Mouse (Mus musculus): Measurements from ENCODE around the gene Doc2a. TPM values are rescaled to one million over a fixed set of nuclear protein-coding genes. Genes with fewer than 3 reads are reported as not detected.

Doc2a gene
- polyA plus RNA-seq, 1 experiment from 2014 or later, result 1.5 TPM

DNA sequence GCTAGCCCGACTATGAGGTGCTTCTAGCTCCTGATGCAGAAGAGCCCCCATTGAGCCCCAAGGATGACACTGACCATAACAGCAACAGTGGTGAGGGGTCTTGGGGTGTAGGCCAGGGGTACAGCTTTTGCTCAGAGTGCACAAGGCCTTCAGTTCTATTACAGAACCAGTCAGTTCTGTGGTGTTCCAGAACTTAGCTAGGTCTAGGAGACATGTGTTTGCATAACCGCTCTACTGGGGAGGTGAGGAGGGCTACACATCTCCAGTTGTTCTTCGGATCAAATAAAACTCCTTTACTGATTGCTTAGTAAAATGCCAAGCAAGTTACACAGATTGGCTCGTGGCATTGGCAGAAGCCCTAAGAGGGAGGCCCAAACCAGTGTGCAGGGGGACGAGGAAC, 15.7 kb upstream of the Doc2a start, which contains the start of gene 4930451I11Rik:
Gene 4930451I11Rik (minus strand): TSS at position 101 of the 400 bp plus-strand sequence.
- H3K27me3 ChIP-seq, result peaks cover 20% of the 10 kb centered on the region
- H3K9me3 ChIP-seq, result no peaks in the 10 kb centered on the region
- H3K27ac ChIP-seq, result no peak within 1 kb of the TSS
- peak within 1 kb of the TSS; percentile 15 for H3K4me3 ChIP-seq
- WGBS, result 58% methylated on average over 5 of the region's 5 CpGs
- peak within 1 kb of the TSS; percentile 53 for H3K4me2 ChIP-seq (replicated peaks)
- peaks cover 6% of the 10 kb centered on the region; the same call in 1 of the 2 replicates for H3K4me1 ChIP-seq
- no peak for ATAC-seq (ENCODE audit: low FRiP score, low read depth)
- no peaks in the 10 kb centered on the region for H3K36me3 ChIP-seq
- no peak within 1 kb of the TSS for H3K9ac ChIP-seq

DNA sequence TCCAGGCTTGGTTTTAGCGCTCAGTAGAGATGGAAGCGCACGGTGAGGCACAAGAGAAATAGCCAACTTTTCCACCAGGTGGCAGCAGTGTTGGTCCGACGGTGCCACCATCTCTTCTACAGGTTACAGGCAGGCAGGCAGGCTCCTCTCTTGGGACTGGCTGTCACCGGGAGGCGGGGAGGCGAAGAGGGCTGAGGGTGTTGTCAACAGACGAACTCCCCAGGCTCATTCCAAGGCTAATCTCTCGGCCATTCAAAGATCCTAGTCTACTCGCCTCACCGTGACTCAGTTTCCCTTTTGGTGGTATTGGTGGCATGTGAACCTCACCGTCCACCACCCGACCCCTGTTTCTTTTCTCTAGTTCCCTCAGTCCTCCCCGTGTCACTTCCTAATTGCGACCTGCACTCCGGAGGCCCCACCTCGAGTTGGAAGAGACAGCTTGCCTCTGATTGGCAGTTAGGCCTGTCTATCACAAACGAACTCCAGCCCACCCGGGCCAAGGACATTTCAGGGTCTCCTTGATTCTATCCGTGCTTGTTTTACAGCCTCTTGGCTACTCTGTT, 15.1 kb upstream of the Doc2a start:
- WGBS, result 1% methylated on average over 21 of the region's 21 CpGs
- H3K27ac ChIP-seq, result no peak overlapping the region
- no peaks in the 10 kb centered on the region for H3K36me3 ChIP-seq
- peak overlapping the region; percentile 15 for H3K4me3 ChIP-seq
- peak overlapping the region; percentile 53 for H3K4me2 ChIP-seq (replicated peaks)
- no peaks in the 10 kb centered on the region for H3K9me3 ChIP-seq
- H3K27me3 ChIP-seq, result peaks cover 20% of the 10 kb centered on the region
- peak; percentile 51; the same call in 1 of the 2 replicates for ATAC-seq (ENCODE audit: low FRiP score, low read depth)
- H3K9ac ChIP-seq, result no peak overlapping the region
- peaks cover 6% of the 10 kb centered on the region; the same call in 1 of the 2 replicates for H3K4me1 ChIP-seq

DNA sequence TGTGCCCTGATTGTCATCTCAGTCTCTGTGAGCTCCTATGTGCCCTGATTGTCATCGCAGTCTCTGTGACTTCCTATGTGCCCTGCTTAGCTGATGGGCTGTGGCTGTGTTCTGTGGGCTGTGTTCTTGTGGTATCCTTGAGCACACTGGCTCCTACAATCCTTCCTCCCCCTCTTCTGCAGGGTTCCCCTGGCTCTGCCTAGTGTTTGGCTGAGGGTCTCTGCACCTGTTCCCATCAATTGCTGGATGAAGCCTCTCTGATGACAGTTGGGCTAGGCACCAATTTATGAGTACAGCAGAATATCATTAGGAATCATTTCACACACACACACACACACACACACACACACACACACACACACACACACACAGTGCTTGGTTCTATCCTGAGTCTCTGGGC, 13.9 kb upstream of the Doc2a start:
- no peak for ATAC-seq (ENCODE audit: low FRiP score, low read depth)

DNA sequence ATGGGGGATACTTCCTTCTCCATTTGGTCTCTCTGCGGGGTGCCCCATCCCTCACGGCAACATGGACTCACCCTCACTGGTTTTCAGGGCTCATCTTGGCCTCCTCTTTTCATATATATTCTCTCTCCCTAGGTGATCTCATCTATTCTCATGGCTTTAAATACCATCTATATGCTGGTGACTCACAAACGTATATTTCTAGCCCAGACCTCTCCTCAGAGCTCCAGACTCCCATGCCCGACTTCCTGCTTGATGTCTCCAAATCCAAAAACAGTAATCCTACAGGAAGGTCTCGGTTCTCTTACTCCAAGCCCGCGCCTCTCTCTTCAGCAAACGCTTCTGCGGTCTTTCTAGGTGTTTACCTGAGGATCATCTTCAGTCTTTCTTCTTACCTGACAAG, 3.9 kb upstream of the Doc2a start:
- Histone ChIP-seq H3K9me3 (no peaks in the 10 kb centered on the region), H3K4me1 (peaks cover 12% of the 10 kb centered on the region), H3K27me3 (peaks cover 16% of the 10 kb centered on the region), H3K36me3 (no peaks in the 10 kb centered on the region), H3K4me3 (no peak overlapping the region), H3K27ac (no peak overlapping the region), H3K4me2 (replicated peaks) (no peak overlapping the region), H3K9ac (no peak overlapping the region)
- 80% methylated on average over 9 of the region's 9 CpGs for WGBS
- ATAC-seq (ENCODE audit: low FRiP score, low read depth), result no peak

More for the DNA sequence above, 13.9 kb upstream of the Doc2a start:
- H3K27ac ChIP-seq, result no peak overlapping the region
- no peak overlapping the region for H3K4me2 ChIP-seq (replicated peaks)
- H3K9me3 ChIP-seq, result no peaks in the 10 kb centered on the region
- H3K9ac ChIP-seq, result no peak overlapping the region
- peaks cover 20% of the 10 kb centered on the region for H3K27me3 ChIP-seq
- 95% methylated on average over 1 of the region's 1 CpGs for WGBS
- H3K4me3 ChIP-seq, result no peak overlapping the region
- H3K4me1 ChIP-seq, result peaks cover 6% of the 10 kb centered on the region; the same call in 1 of the 2 replicates
- no peaks in the 10 kb centered on the region for H3K36me3 ChIP-seq

DNA sequence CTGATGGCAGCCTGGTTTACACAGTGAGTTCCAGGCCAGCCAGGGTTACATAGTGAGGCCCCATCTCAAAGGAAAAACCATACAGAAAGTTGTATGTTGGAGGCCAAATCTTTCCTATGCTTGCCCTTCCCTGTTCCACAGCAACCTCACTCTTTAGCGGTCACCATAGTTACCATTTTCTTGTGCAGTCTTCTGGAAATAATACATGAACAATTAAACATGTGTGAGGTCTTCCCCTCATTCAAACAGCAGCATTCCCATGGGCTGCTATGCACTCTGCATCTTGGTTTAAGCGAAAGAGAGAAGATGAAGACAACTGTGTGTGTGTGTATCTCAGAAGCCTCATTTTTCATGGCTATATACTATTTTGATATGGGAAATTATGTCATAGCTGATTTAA, 1.7 kb upstream of the Doc2a start:
- 92% methylated on average over 2 of the region's 2 CpGs for WGBS
- no peak overlapping the region for H3K9ac ChIP-seq
- ATAC-seq (ENCODE audit: low FRiP score, low read depth), result no peak
- no peak overlapping the region for H3K4me3 ChIP-seq
- H3K27me3 ChIP-seq, result peaks cover 38% of the 10 kb centered on the region
- H3K9me3 ChIP-seq, result no peaks in the 10 kb centered on the region
- H3K36me3 ChIP-seq, result no peaks in the 10 kb centered on the region
- peaks cover 20% of the 10 kb centered on the region for H3K4me1 ChIP-seq
- no peak overlapping the region for H3K4me2 ChIP-seq (replicated peaks)
- no peak overlapping the region for H3K27ac ChIP-seq

DNA sequence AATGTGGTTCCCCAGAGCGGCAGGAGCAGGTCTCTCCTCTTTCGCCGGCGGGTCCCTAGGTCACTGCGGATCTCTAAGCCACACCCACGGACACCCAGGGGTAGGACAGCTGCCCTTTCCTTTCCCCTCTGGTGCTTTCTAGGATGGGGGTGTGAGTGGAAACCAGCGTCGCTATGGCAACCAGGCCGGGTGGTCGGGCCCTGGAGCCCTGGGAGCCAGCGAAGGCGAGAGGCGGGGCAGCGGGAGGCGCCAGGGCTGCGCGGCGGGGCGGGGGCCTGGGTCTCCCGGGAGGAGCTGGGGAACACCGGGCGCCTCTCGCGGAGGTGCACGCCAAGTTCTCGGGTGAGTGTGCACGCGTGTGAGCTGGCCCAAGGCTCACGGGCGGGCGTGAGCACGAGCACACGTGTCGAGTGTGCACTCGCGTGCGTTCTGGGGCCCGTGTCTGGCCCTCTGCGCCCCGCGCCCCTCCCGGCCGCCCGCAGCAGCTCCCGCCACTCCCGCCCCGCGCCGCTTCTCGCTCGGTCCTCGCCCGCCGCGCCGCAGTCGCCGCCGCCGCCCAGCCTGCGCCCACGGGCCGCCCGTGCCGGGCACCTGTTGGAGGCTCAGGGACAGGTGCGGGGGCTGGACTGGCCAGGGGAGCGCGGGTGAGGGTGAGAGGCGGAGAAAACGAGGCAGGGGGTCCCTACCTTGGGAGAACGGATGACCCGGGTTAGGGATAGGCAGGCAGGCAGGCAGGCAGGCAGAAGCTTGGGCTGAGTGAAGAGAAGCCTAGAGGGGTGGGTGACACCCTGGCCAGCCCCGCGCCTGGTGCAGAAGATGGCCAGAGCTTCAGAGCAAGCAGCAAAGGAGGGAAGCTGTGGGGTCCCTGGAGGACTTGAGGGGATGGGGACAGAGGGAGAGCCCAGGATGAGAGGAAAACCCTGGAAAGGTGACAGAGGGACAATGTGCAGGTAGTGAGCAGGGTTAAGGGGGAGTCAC, 494 bp downstream of the Doc2a start:
- Histone ChIP-seq H3K4me2 (replicated peaks) (peak overlapping the region; percentile 99), H3K27me3 (peaks cover 46% of the 10 kb centered on the region), H3K27ac (no peak overlapping the region), H3K9ac (peak overlapping the region; percentile 70), H3K4me1 (peaks cover 20% of the 10 kb centered on the region), H3K4me3 (peak overlapping the region; percentile 59), H3K9me3 (no peaks in the 10 kb centered on the region), H3K36me3 (peaks cover 12% of the 10 kb centered on the region)
- ATAC-seq (ENCODE audit: low FRiP score, low read depth), result peak; percentile 49; the same call in 1 of the 2 replicates
- 1% methylated on average over 54 of the region's 74 CpGs for WGBS

DNA sequence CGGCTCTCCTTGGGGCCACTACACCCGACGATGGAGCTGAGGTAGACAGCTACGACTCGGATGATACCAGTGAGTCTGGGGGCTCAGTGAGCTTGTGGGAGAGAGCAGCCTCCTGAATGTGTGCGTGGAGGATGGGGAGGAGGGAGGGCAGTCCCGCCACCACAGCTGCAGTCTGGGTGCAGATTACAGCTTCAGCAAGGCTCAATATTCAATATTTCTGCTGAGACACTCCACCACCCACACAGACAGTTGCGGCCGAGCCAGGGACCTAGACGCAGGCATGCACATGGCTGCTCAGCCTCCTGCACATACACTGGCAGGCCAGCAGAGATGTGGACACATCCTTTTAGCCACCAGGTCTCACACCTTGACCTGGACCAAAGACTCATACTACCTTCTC, 1.6 kb downstream of the Doc2a start:
- Histone ChIP-seq H3K27me3 (peaks cover 46% of the 10 kb centered on the region), H3K4me1 (peaks cover 20% of the 10 kb centered on the region), H3K9me3 (no peaks in the 10 kb centered on the region), H3K4me2 (replicated peaks) (peak overlapping the region; percentile 99), H3K36me3 (peaks cover 23% of the 10 kb centered on the region), H3K4me3 (peak overlapping the region; percentile 59), H3K9ac (peak overlapping the region; percentile 70), H3K27ac (no peak overlapping the region)
- no peak for ATAC-seq (ENCODE audit: low FRiP score, low read depth)
- 20% methylated on average over 10 of the region's 10 CpGs for WGBS

DNA sequence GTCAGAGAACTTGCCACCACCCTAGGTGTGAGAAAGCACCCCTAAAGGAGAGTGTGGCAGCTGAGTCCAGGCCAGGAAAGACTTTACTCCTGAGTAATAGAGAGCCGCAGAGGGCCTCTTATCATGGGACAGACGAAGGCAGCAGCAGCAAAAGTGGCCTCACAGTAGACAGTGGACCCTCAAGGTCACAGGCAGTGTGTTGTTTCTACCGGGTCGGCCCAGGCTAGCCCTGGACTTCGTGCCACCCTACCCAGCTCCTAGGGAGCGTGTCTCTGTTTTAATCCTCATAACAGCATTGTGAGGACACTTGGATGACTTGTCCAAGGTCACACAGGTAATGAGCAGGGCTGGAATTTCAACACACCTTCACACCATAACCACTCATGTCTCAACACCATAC, 2.9 kb downstream of the Doc2a start:
- H3K27me3 ChIP-seq, result peaks cover 46% of the 10 kb centered on the region
- 85% methylated on average over 6 of the region's 6 CpGs for WGBS
- no peak overlapping the region for H3K9ac ChIP-seq
- no peaks in the 10 kb centered on the region for H3K9me3 ChIP-seq
- no peak overlapping the region for H3K27ac ChIP-seq
- no peak overlapping the region for H3K4me2 ChIP-seq (replicated peaks)
- peaks cover 37% of the 10 kb centered on the region for H3K36me3 ChIP-seq
- H3K4me3 ChIP-seq, result no peak overlapping the region
- ATAC-seq (ENCODE audit: low FRiP score, low read depth), result no peak
- H3K4me1 ChIP-seq, result peaks cover 20% of the 10 kb centered on the region

DNA sequence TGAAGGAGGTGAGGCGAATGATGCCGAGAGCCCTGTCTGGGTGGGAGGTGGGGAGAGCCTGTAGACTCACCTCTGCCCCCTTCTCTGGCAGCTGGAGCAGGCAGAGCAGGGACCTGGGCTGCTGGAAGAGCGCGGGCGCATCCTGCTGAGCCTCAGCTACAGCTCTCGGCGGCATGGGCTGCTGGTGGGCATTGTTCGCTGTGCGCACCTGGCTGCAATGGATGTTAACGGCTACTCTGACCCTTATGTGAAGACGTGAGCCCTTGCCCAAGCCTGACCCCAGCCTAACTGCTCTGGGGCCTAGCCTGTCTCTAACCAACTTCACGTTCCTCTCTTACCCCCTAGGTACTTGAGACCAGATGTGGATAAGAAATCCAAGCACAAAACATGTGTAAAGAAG, 4.0 kb downstream of the Doc2a start:
- Histone ChIP-seq H3K9ac (no peak overlapping the region; the same call in 1 of the 2 replicates), H3K27me3 (peaks cover 46% of the 10 kb centered on the region), H3K4me1 (peaks cover 20% of the 10 kb centered on the region)

DNA sequence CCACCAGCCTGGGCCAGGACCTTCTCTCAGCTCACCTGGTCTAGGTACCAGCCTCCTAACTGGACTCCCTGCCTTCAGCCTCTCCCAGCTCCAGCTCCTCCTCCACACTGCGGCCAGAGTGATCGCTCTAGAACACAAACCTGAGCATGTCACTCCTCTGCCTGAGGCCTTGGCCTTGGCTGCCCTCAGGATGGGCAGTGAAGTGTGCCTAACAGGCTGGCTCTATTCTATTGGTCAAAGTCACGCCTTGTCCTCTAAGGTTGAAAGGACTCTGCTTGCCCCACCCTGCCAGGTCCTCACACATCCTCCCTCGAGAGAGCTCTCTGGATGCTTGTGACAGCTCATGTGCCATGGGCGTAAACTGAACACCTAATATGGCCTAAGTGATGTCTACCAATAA, 6.2 kb downstream of the Doc2a start:
- H3K27ac ChIP-seq, result no peak overlapping the region

More for the DNA sequence above, 4.0 kb downstream of the Doc2a start:
- Histone ChIP-seq H3K4me3 (no peak overlapping the region), H3K9me3 (no peaks in the 10 kb centered on the region), H3K27ac (no peak overlapping the region), H3K4me2 (replicated peaks) (no peak overlapping the region), H3K36me3 (peaks cover 47% of the 10 kb centered on the region)
- no peak for ATAC-seq (ENCODE audit: low FRiP score, low read depth)
- 37% methylated on average over 12 of the region's 12 CpGs for WGBS

DNA sequence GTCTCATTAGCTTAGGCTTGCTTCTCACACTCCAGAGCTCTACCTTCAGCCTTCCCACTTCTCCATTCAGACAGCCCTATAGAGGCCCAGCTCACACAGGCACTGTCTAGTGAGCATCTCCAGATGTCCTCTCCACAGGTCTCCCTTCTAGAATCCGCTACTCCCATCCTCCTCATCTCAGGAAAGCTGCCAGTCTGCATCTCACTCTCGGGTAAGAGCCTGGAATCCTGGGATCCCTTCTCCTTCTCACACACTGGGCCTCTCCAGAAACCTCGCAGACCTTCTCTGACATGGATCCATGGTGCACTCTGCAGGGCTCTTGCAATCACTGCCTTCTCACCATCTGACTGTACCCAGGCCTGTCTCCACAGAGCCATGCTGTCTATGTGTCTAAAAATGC, 8.4 kb downstream of the Doc2a start:
- WGBS, result 86% methylated on average over 3 of the region's 3 CpGs
- Histone ChIP-seq H3K4me1 (peaks cover 2% of the 10 kb centered on the region), H3K9me3 (no peaks in the 10 kb centered on the region), H3K9ac (no peak overlapping the region), H3K36me3 (peaks cover 84% of the 10 kb centered on the region), H3K27ac (no peak overlapping the region), H3K27me3 (peaks cover 7% of the 10 kb centered on the region), H3K4me3 (no peak overlapping the region), H3K4me2 (replicated peaks) (no peak overlapping the region)
- ATAC-seq (ENCODE audit: low FRiP score, low read depth), result no peak

More for the DNA sequence above, 6.2 kb downstream of the Doc2a start:
- Histone ChIP-seq H3K4me1 (peaks cover 6% of the 10 kb centered on the region), H3K9me3 (no peaks in the 10 kb centered on the region), H3K4me2 (replicated peaks) (no peak overlapping the region), H3K27me3 (peaks cover 28% of the 10 kb centered on the region), H3K36me3 (peaks cover 70% of the 10 kb centered on the region), H3K9ac (no peak overlapping the region), H3K4me3 (no peak overlapping the region)
- ATAC-seq (ENCODE audit: low FRiP score, low read depth), result no peak
- 95% methylated on average over 5 of the region's 5 CpGs for WGBS

DNA sequence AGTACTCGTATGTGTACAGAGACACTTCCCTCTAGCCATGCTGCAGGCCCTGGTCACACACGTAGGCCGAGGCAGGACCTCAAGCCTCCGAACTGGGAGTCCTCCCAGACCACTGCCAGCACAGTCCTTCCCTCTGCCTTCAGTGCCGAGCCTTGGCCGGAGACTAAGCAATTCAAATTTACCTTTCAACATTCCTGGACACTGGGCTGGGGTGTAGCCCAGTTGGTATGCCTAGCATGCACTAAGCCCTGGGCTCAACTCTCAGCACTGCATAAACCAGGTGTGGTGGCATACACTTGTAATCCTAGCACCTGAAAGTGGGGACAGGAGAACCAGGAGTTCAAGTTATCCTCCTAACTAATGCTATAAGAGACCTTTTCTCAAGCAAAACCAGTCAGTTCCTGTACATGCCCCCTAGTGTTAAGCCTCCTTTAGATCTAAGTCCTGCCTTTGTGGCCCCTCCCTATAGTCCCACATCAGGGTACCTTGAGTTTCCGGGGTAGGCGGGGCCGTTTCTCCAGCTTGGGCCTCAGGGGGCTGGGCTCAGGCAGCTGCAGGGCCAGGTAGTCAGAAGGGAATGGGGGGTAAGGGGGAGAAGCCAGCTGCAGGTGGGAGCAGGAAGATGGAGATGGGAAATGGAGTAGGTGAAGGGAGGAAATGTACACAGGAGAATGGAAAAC, 9.7 kb downstream of the Doc2a start:
- H3K4me3 ChIP-seq, result no peak overlapping the region
- 72% methylated on average over 9 of the region's 9 CpGs for WGBS
- H3K4me2 ChIP-seq (replicated peaks), result no peak overlapping the region
- no peak for ATAC-seq (ENCODE audit: low FRiP score, low read depth)
- H3K4me1 ChIP-seq, result peaks cover 9% of the 10 kb centered on the region
- H3K27ac ChIP-seq, result no peak overlapping the region
- H3K9ac ChIP-seq, result no peak overlapping the region
- H3K27me3 ChIP-seq, result no peaks in the 10 kb centered on the region
- no peaks in the 10 kb centered on the region for H3K9me3 ChIP-seq
- peaks cover 81% of the 10 kb centered on the region for H3K36me3 ChIP-seq

Data from limb, embryonic 13.5 days (tissue).